Mouse (Mus musculus) WW6 (cell line): Measurements from ENCODE around the gene Filip1l.

Experiments
- DNase-seq: peaks from one replicate; pipeline ENCODE4 v3.0.0-alpha.2; 2013; ENCODE audit warnings: low read depth, low spot score

The Filip1l gene

DNA sequence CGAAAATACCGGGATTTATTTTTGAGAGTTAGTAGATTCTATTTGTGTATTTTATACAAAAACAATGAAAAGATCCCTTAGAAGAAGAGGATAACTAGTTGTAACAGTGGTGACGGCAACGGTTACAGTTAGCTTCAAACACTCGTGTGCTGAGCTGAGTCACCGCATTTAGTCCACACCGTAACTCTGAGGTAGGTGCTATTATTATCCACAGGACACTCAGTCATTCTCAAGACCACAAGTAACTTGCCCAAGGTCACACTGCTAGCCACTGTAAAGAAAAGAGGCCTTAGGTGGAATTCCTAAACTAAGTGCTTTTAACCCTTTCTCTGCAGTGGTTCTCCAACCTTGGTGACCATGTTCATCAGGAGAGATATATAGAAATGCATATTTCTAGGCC is 174.0 kb downstream of the Filip1l start:
- DNase-seq: no peak

DNA sequence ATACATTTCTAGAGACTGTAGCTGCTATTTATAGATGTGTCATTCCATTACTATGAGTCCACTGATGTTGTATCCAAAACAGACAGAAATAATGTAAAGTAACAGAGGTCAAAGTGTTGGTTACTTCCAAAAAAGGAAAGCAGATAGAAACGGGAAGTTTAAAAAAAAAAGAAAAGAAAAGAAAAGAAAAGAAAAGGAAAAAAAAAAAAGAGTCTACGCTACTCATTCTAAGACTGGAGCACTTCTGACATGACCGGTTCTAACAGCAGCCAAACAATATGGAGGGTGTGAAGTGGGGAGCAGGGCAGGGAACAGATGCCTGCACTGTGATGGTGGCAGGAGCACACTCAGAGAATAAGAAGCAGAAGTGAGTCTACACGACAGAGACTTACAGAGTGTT is 175.6 kb downstream of the Filip1l start:
- DNase-seq: no peak

DNA sequence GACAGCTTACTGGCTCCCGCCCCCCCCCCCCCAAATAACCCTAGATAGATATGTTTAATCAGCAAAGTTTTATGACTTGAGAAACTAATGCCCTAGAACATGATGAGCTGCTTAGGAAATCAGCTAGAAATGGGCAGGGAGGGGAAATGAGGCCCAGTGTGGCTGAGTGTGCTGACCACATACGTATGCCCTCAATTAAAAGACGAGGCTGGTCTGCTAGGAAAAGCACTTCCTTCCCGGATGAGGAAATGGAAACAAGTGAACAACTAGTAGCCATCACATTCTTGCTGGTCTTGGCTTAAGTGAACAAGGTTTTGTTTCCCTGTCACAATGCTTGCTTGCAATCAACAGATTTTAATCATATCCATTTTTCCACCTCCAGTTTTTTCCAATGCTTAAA is 177.7 kb downstream of the Filip1l start:
- DNase-seq: no peak

DNA sequence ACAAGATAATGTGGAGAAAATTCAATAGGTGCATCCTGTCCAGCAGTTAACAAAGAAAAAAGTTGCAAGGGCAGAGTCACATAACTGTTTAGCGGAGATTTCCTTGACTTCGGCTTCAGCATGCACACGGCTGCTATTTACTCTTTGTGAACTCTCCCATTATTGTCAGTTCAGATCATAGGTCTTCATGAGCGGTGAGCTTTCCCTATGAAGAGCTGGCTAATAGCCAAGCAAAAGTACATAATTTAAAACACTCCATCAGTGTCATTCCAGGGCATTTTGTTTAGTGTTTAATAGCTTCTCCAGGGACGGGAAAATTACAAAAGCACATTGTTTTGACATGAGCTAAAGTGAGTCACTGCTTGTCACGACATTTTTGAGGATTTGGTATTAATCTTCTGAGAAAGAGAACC is 179.2 kb downstream of the Filip1l start:
- DNase-seq: no peak

DNA sequence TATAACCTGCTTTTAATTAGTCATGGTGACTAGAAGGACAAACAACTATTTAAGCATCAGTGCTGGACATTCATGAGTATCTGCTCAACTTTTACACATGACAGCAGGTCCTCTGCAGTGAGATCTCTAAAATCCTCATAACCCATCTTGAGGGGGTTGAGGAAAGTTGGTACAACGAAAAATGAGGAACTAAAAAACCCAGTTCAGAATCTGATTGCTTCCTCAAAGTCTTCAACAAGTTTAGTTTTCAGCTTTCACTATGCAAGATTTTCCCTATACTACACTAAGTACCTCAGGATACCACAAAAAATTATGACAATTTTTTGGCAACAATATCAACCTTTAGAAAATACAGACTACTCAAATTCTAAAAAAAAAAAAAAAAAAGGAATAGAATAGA is 181.5 kb downstream of the Filip1l start:
- no peak for DNase-seq

DNA sequence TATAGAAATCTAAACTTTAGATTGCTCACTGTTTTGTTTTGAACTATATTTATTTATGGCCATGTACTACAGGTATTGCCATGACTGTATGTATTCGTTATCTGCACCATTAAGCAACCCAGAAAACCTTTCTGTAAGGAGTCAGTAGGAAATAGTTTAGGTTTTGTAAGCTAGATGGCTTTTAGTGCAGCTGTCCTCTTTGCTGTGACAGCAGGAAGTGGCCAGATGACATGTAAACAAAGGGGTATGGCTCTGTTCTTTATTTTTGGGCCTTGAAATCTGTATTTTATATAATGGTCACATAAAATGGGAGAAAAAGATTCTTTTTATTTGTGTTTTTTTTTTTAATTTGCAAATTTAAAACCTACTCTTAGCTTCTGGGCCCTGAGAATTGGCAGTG is 181.9 kb downstream of the Filip1l start:
- no peak for DNase-seq

DNA sequence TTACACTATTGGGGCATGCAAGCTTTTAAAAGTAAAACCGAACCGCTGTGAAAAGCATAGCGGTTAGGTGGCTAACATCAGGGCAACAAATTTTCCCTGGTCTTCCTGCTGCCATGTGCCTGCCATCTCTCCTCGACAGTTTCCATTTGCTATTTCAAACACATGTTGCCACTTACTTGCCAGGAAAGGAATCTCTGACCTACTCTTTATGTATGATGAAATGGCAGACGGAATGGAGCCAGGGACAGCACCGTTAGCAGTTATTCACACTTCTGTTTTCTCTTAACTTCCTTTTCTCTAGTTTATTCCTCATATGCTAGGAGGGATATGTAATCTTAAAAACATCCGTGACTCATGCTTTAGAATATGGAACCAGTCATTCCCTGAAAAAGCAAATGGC is 183.6 kb downstream of the Filip1l start:
- DNase-seq: no peak

DNA sequence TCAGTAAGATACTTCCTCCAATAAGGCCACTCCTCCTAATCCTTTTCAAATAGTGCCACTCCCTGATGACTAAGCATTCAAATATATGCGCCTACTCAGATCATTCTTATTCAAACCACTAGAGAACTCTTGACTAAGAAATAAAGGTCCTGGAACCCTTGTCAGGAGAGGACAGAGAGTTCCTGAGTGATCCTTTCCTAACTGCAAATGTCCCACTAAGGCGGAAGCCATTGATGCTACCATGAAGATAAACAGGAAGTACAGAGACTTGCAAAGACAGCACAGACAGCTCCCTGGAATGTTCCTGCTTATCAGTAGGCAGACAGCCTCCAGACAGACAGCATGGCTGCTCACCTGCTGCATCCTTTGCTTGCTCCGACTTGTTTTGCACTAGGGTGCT is 190.3 kb downstream of the Filip1l start:
- no peak for DNase-seq

DNA sequence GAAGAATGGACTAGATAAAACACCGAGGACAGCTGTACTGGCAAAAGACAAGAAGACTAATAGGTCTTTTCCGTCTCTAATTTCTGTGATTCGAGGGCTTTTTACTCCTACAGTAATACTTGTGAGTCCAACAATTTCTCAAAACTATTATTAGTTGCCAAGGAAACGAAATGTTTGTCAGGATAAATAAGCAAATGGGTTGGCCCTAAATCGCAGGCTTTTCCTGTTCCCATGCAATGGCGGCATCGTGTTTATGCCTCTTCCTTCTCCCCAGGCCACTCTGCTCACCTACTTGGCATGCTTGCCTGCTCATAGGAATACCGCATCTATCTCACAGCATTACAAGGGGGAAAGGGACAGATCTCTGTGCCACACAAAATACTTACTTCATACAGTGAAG is 191.5 kb downstream of the Filip1l start:
- DNase-seq: no peak

DNA sequence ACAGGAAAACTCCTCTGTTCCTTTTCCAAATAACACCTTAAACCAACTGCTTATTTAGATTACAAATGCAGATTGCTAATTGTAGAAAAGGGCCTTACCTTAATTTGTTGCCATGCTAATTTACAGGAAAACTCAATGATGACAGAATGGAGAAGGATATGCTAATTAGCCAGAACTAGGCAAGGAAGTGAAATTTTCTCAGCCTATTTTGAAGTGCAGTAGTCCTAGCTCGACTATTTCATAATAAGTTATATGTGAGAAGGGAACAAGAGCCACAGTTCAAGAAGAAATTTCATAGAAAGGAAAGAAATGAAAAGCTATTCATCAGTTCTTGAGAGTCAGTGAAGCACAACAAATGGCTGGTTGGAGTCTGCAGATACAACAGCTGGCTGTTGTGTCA is 193.5 kb downstream of the Filip1l start:
- no peak for DNase-seq

DNA sequence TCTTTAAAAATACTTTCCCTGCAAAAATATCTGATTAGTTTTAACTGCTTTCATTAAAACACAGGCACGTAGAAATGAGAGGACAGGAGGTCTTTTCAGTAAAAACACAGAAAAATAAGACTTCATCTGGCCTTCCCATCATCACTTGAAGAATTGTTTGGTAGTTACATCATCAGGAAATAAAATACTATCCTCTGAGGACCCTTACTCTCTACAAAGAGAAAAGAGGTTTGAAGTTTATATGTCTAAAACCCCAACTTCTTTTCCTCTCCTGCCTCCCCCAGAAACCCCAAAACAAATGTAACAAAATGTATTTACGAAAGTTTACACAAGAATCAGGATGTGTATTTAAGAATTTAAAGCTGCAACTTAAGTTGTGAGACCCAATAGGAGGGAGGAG is 195.7 kb downstream of the Filip1l start:
- no peak for DNase-seq

DNA sequence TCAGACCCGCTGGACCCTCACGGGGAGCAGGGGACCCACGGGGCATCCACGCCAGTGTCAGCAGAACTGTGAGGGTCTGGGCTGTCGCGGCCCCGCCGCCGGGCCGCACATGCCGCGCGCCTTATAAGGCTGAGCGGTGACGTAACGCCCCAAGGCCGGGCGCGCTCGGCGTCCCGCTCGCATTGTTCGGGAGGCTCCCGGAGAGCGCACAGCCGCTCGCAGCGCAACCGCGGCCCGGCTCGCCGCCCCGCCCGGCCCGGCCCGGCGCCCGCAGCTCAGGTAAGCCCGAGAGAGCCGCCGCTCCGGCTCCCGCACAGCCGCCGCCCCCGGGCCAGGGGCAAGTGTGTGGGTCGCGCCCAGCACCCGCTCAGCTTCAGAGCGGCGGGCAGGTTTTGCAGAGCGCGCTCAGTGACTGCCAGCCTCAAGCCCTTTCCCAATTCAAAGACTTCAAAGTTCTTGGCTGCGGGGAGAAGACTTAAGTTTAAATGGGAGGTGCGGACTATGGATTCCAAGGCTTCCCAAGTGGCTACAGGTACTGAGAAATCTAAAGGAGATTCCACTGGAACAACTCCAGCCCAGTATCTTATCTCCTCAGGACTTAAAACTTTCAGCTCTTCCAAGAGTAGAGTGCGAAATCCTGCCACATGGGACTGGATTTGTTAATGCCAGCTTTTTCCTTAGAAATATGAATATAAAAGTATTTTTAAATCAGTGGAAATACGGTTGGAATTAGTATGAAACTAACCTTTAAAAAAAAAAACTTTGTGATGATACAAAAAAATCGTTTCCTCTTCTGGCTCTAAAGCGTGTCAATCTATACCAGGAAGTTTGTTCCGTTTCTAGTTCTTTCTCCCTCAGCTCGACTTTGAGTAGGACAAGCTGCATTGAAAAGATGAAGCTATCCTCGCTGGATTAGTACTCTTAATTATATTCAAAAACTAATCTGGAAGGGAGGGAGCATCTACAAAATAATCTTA is 196.5 kb downstream of the Filip1l start:
- no peak for DNase-seq

DNA sequence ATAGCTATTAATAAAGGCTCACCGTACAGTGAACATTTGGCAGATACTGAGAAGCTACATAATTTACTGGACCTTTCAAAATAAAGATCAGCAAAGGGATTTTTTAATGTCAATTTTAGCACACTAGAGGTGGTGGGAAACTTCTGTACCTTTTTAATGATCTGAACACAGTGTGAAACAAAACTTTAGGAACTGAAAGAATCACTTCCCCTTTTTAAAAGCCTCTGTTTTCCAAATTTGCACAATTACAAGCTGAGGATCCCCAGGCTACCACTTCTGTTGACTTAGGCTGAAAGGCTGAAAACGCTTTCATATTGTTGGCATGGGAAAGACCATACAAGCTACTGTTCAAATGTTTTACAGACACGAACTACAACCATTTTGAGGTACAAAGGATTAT is 197.2 kb downstream of the Filip1l start:
- no peak for DNase-seq

DNA sequence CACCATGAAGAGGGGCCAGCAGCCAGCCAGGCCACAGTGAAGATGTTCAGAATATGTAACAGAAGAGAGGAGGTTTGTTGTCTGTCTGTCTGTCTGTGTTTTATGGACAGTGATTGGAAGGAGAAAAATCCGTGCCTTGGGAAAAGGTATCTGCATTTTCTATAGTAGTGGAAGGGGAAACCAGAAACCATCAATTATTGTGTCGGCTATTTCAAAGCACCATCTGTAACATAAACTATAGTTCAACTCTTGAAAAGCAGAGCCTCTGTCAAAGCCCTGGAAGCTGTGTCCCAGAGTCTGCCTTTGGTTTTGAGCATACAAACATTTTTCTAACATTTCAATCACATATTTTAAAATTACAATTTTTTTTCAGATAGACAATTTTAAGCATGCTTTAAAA is 197.9 kb downstream of the Filip1l start:
- no peak for DNase-seq

DNA sequence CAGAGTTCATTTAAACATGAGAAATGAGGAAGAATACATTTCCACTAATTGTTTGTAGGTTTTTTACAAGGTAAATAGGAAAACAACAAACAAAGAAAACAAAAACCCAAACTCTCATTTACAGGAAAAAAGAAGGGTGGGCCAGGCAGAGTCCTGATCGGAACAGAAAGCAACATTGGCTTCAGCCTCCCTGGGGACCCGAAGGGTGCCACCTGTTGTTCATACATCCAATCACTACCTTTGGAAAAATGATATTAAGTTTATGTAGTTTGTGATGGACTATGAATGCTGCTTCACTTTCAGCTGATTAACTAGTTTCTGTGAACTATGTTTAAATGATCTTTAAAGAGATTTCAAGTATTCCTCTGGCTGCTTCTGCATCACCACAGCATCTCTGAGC is 198.7 kb downstream of the Filip1l start:
- no peak for DNase-seq

DNA sequence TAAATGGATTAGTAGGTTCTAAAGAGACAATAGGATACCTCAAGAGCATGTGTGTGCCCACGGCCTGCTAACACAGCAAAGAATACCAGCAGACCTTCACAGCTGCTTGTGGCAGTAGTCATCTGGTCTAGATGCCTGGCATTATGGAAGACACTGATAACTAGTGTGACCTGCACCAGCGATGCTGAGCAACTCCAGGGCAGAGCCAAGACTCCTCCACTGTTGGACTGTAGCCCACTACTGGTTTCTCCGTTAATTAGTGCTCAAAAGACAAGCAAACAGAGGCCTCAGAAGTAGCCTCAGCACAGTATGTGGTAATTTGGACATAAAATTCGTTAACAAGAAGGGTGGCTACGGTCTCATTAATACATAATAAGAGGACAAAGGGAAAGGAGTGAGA is 199.8 kb downstream of the Filip1l start:
- no peak for DNase-seq

DNA sequence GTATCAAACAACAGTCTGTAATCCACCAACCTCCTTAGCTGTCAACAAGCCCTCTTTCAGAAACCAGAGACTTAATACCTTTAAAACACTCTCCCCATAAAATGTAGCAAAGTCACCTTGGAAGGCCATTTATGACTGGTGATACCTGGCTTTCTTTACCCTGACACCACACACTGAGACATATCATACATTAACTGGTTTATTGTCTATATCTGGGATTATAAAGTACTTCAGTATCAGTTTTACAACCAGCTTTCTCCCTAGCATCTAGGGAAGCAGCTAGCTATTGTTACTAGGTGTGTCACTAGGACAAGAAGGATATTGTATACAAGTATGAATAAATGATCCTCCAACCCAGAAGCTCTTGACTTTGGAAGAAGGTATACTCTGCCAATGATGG is 200.3 kb downstream of the Filip1l start:
- no peak for DNase-seq

DNA sequence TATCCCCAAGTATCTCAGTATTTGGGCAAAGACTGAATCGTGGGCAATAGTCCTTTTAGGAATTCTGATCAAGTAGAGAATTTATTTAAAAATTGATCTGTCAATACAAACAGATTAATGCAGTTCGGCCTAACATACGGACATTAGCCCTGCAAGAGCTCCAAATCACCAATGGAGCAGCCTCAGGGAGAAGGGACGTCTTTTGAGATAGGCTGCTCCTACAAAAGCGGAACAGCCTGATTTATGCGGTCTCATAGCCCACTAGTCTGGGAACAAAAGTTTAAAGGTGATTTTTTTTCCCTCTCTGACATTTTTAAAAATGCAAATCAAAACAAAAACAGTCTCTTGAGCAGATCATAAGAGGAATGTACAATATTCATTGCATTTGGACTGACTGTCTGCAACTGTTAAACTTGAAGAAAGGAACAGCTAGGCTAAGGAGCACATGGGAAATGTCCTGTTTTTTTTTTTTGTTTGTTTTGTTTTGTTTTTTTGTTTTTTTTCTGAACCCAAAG is 202.1 kb downstream of the Filip1l start:
- DNase-seq: no peak

DNA sequence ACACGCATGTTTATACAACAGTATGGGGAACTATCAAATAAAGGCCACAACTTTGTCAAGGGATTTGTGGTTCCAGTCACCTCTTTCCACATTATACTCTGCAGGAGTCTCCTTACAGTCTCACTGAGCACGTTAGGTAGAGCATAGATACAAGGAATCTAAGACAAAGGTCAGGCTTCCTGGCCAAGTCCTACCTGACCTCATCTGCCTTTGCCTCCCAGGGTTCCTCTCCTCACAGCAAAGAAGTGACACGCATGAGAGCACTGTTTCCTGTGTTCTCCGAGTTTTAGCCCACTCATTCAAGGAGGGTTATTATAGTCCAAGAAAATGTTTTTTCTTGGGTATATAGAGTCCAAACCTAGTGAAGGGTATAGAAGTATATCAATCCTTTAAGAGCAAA is 202.8 kb downstream of the Filip1l start:
- no peak for DNase-seq

DNA sequence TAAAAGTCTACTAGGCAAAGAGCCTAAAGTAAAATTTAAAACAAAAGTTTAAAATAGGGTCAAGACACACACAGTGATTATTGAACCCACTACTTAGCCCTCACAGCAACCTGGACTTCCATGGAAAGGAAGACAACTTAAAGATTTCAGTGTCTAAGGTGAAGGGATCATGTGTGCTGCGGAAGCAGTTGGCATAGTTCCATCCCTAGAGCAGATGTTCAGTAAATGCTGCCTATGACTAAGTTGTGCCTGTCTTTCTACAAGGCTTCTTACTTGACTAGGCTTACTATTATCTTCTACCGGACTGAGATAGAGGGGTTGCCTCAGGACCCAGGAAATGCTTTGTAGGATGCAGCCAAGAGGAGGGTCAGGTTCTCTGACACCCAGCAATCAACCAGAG is 203.4 kb downstream of the Filip1l start:
- DNase-seq: no peak

DNA sequence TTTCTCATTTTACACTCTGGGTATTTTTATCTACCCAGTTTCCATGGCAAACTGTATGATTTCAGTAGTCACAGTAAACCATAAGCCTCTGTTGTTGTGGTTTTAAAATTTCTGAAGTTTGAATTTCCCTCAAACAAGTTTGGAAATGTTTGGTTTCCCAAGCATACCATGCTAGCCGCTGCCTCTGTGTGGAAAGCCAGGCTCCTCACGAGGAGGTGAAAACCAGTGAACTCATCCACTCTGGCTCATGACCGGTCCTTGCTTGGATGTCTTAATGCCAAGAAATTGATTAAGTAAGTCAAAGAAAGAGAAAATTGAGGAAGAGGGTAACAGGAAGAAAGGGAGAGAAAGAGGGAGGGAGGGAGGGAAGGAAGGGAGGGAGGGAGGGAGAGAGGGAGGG is 205.4 kb downstream of the Filip1l start:
- DNase-seq: no peak

DNA sequence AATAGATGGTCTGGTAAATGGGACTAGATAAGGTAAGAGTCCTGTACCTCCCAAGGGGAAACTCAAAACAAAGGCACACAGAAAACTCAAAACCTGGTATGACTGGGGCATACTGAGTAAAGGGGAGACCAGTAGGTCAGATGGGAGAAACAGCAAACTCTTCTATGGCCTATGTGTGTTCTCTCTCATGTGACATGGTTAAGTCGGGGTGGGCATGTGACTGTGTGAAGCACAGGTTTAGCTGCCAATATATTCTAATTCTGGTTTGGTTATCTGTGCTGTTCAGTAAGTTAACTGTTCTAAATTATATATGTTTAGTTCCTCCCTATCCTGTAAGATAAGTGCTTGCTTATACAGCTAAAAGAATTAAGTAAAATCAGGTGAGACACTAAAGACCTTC is 207.3 kb downstream of the Filip1l start:
- no peak for DNase-seq

DNA sequence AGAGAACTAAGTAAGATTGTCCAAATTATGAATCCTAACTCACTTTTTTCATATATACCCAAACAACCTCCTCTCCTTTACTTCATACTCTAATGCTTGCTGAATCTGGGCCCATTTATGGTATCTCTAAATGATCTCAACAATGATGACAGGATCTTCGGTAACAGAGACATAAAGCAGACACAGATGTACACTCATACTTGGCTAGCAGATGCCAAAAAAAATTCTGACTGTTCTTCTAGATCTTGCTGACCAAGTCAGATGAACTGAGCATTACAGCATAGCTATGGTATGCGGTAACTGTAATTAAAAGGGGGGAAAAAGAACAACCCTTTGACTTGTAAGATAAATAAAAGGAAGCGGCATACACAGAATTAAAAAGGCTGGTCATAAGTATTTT is 210.6 kb downstream of the Filip1l start:
- DNase-seq: no peak

DNA sequence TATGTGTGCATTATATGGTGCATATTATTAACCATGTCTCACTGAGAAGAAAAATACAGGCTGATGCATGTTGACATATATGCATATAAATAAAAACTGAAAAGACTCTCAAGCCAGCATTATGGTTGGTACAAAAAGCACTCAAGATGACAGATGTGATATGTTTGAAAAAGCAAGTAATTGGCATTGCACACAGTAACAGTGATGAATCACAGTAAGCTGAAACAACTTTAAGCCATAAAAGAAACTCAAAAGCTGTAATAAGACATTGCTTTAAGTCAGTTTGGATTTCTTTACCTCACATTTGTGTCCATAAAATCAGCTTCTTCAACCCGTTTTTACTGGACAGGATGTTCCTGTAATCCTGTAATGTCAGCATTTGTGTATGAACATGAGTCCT is 211.9 kb downstream of the Filip1l start:
- DNase-seq: no peak
